Mouse (Mus musculus): ENCODE measurements around the gene Pus3. TPM values are rescaled to one million over a fixed set of nuclear protein-coding genes. Genes with fewer than 3 reads are reported as not detected.

Pus3 gene
- polyA plus RNA-seq, 1 experiment from 2014 or later = 7.9 TPM

DNA sequence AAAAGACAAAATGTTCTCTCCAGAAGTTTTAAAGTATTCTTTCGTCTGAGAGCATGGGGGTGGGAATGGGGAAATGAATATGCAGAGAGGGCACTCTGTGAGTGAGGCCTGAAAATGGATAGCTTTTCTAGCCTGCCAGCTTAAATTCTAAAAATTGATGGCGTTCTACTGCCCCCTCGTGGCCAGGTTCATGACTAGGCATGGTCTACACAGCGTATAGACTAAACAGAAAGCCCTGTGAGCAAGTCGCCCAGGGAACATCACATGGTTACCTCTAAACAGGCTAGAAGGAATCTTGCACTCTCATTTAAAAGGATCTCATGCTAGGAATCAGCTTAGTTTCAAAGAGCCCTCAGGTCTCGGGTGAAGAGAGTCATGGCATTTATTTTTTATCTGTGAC, 16.9 kb upstream of the Pus3 start:
- Histone ChIP-seq H3K27ac (replicated peaks) (no peak overlapping the region), H3K9ac (ENCODE audit: low read length) (no peak overlapping the region), H3K9me3 (ENCODE audit: control insufficient read depth, low read length) (no peaks in the 10 kb centered on the region), H3K4me2 (replicated peaks; ENCODE audit: low read depth) (no peak overlapping the region), H3K36me3 (ENCODE audit: control insufficient read depth, insufficient read depth, low read length) (no peaks in the 10 kb centered on the region), H3K4me1 (replicated peaks; ENCODE audit: control insufficient read depth, insufficient read depth) (no peaks in the 10 kb centered on the region), H3K27me3 (ENCODE audit: control insufficient read depth, insufficient read depth, low read length) (no peaks in the 10 kb centered on the region), H3K4me3 (ENCODE audit: low read depth, low read length) (no peak overlapping the region)
- WGBS = 5% methylated on average over 6 of the region's 6 CpGs
- TF ChIP-seq EP300 (optimal IDR thresholded peaks at IDR 0.05) (no peak), CTCF (IDR thresholded peaks at IDR 0.05; ENCODE audit: low read depth) (peak; percentile 90)
- DNase-seq (ENCODE audit: low spot score) = peak; percentile 85
- peak; percentile 80 for ATAC-seq (ENCODE audit: low FRiP score, low TSS enrichment)

GRCm38 (mm10) chr9:35541941-35542340, 16.5 kb upstream of the Pus3 start:
- ATAC-seq (ENCODE audit: low FRiP score, low TSS enrichment) (no peak), DNase-seq (ENCODE audit: low spot score) (no peak)
- Histone ChIP-seq H3K27me3 (ENCODE audit: control insufficient read depth, insufficient read depth, low read length) (no peaks in the 10 kb centered on the region), H3K9me3 (ENCODE audit: control insufficient read depth, low read length) (no peaks in the 10 kb centered on the region), H3K4me2 (replicated peaks; ENCODE audit: low read depth) (no peak overlapping the region), H3K36me3 (ENCODE audit: control insufficient read depth, insufficient read depth, low read length) (no peaks in the 10 kb centered on the region), H3K9ac (ENCODE audit: low read length) (no peak overlapping the region), H3K4me3 (ENCODE audit: low read depth, low read length) (no peak overlapping the region), H3K27ac (replicated peaks) (no peak overlapping the region), H3K4me1 (replicated peaks; ENCODE audit: control insufficient read depth, insufficient read depth) (no peaks in the 10 kb centered on the region)
- TF ChIP-seq EP300 (optimal IDR thresholded peaks at IDR 0.05) = no peak
- no peak for TF ChIP-seq CTCF (IDR thresholded peaks at IDR 0.05; ENCODE audit: low read depth)
- WGBS = 67% methylated on average over 6 of the region's 6 CpGs

- no peak overlapping the region for H3K4me3 ChIP-seq (ENCODE audit: low read depth, low read length)
- WGBS = 74% methylated on average over 14 of the region's 14 CpGs
- H3K27me3 ChIP-seq (ENCODE audit: control insufficient read depth, insufficient read depth, low read length) = no peaks in the 10 kb centered on the region
- no peaks in the 10 kb centered on the region for H3K36me3 ChIP-seq (ENCODE audit: control insufficient read depth, insufficient read depth, low read length)
- no peak for DNase-seq (ENCODE audit: low spot score)
- ATAC-seq (ENCODE audit: low FRiP score, low TSS enrichment) = no peak
- no peaks in the 10 kb centered on the region for H3K9me3 ChIP-seq (ENCODE audit: control insufficient read depth, low read length)
- no peak overlapping the region for H3K27ac ChIP-seq (replicated peaks)
- no peak overlapping the region for H3K4me2 ChIP-seq (replicated peaks; ENCODE audit: low read depth)
- H3K4me1 ChIP-seq (replicated peaks; ENCODE audit: control insufficient read depth, insufficient read depth) = no peaks in the 10 kb centered on the region
- TF ChIP-seq CTCF (IDR thresholded peaks at IDR 0.05; ENCODE audit: low read depth) (no peak), EP300 (optimal IDR thresholded peaks at IDR 0.05) (no peak)
- H3K9ac ChIP-seq (ENCODE audit: low read length) = no peak overlapping the region
These were observed 15.1 kb upstream of the Pus3 start for GRCm38 (mm10) chr9:35543099-35543860.

- Histone ChIP-seq H3K4me3 (ENCODE audit: low read depth, low read length) (no peak overlapping the region), H3K4me1 (replicated peaks; ENCODE audit: control insufficient read depth, insufficient read depth) (no peaks in the 10 kb centered on the region), H3K27me3 (ENCODE audit: control insufficient read depth, insufficient read depth, low read length) (no peaks in the 10 kb centered on the region), H3K27ac (replicated peaks) (no peak overlapping the region), H3K9ac (ENCODE audit: low read length) (no peak overlapping the region), H3K9me3 (ENCODE audit: control insufficient read depth, low read length) (no peaks in the 10 kb centered on the region), H3K36me3 (ENCODE audit: control insufficient read depth, insufficient read depth, low read length) (no peaks in the 10 kb centered on the region), H3K4me2 (replicated peaks; ENCODE audit: low read depth) (no peak overlapping the region)
- TF ChIP-seq EP300 (optimal IDR thresholded peaks at IDR 0.05) (no peak), CTCF (IDR thresholded peaks at IDR 0.05; ENCODE audit: low read depth) (no peak)
- 59% methylated on average over 2 of the region's 2 CpGs for WGBS
- ATAC-seq (ENCODE audit: low FRiP score, low TSS enrichment) (no peak), DNase-seq (ENCODE audit: low spot score) (no peak)
These were observed 13.7 kb upstream of the Pus3 start for GRCm38 (mm10) chr9:35544666-35545065.

- no peak overlapping the region for H3K4me2 ChIP-seq (replicated peaks; ENCODE audit: low read depth)
- no peaks in the 10 kb centered on the region for H3K27me3 ChIP-seq (ENCODE audit: control insufficient read depth, insufficient read depth, low read length)
- no peak overlapping the region for H3K4me3 ChIP-seq (ENCODE audit: low read depth, low read length)
- TF ChIP-seq EP300 (optimal IDR thresholded peaks at IDR 0.05) = no peak
- TF ChIP-seq CTCF (IDR thresholded peaks at IDR 0.05; ENCODE audit: low read depth) = peak; percentile 52
- H3K27ac ChIP-seq (replicated peaks) = no peak overlapping the region
- no peak for ATAC-seq (ENCODE audit: low FRiP score, low TSS enrichment)
- H3K9me3 ChIP-seq (ENCODE audit: control insufficient read depth, low read length) = no peaks in the 10 kb centered on the region
- H3K36me3 ChIP-seq (ENCODE audit: control insufficient read depth, insufficient read depth, low read length) = no peaks in the 10 kb centered on the region
- H3K4me1 ChIP-seq (replicated peaks; ENCODE audit: control insufficient read depth, insufficient read depth) = no peaks in the 10 kb centered on the region
- no peak overlapping the region for H3K9ac ChIP-seq (ENCODE audit: low read length)
- no peak for DNase-seq (ENCODE audit: low spot score)
- 67% methylated on average over 12 of the region's 12 CpGs for WGBS
These were observed 12.7 kb upstream of the Pus3 start for GRCm38 (mm10) chr9:35545704-35546103.

GRCm38 (mm10) chr9:35546745-35547144, 11.7 kb upstream of the Pus3 start:
- Histone ChIP-seq H3K36me3 (ENCODE audit: control insufficient read depth, insufficient read depth, low read length) (no peaks in the 10 kb centered on the region), H3K4me1 (replicated peaks; ENCODE audit: control insufficient read depth, insufficient read depth) (no peaks in the 10 kb centered on the region), H3K27ac (replicated peaks) (no peak overlapping the region), H3K4me2 (replicated peaks; ENCODE audit: low read depth) (no peak overlapping the region), H3K27me3 (ENCODE audit: control insufficient read depth, insufficient read depth, low read length) (no peaks in the 10 kb centered on the region), H3K4me3 (ENCODE audit: low read depth, low read length) (no peak overlapping the region), H3K9me3 (ENCODE audit: control insufficient read depth, low read length) (no peaks in the 10 kb centered on the region), H3K9ac (ENCODE audit: low read length) (no peak overlapping the region)
- no peak for TF ChIP-seq EP300 (optimal IDR thresholded peaks at IDR 0.05)
- no peak for TF ChIP-seq CTCF (IDR thresholded peaks at IDR 0.05; ENCODE audit: low read depth)
- no peak for ATAC-seq (ENCODE audit: low FRiP score, low TSS enrichment)
- DNase-seq (ENCODE audit: low spot score) = no peak
- 68% methylated on average over 9 of the region's 9 CpGs for WGBS
